Mouse (Mus musculus) embryonic facial prominence, embryonic 13.5 days (tissue): ENCODE data around the gene Adamtsl3. TPM values are rescaled to one million over a fixed set of nuclear protein-coding genes. Genes with fewer than 3 reads are reported as not detected.

Source experiments
- ATAC-seq: fragments of 200-750 bp; cut with Nextera tagmentation; 2 replicates; pipeline ENCODE4 v1.8.0; 2017; ENCODE audit warnings: low read depth; ENCODE audit not compliant: insufficient number of reproducible peaks, insufficient read depth, low FRiP score, low TSS enrichment
- H3K27ac ChIP-seq: fragments of 300-500 bp; sonication (generic); 2 replicates; pipeline ENCODE4 v1.5.1; 2015; ENCODE audit warnings: moderate library complexity, mild to moderate bottlenecking, inconsistent platforms
- H3K27me3 ChIP-seq: fragments of 300-500 bp; sonication (generic); 2 replicates; pipeline ENCODE4 v1.6.1; 2015; ENCODE audit warnings: mild to moderate bottlenecking, inconsistent platforms
- H3K36me3 ChIP-seq: fragments of 300-500 bp; sonication (generic); 2 replicates; pipeline ENCODE4 v1.6.1; 2015; ENCODE audit warnings: mild to moderate bottlenecking, inconsistent platforms
- H3K4me1 ChIP-seq: fragments of 300-500 bp; sonication (generic); 2 replicates; pipeline ENCODE4 v1.6.1; 2015; ENCODE audit warnings: inconsistent platforms
- H3K4me2 ChIP-seq: fragments of 300-500 bp; sonication (generic); 2 replicates; pipeline ENCODE4 v1.6.1; 2015; ENCODE audit warnings: moderate library complexity, mild to moderate bottlenecking, inconsistent platforms
- H3K4me3 ChIP-seq: fragments of 300-500 bp; sonication (generic); 2 replicates; pipeline ENCODE4 v1.5.1; 2015; ENCODE audit warnings: mild to moderate bottlenecking, inconsistent platforms
- H3K9ac ChIP-seq: fragments of 300-500 bp; sonication (generic); 2 replicates; pipeline ENCODE4 v1.6.1; 2015; ENCODE audit warnings: mild to moderate bottlenecking, inconsistent platforms
- H3K9me3 ChIP-seq: fragments of 300-500 bp; sonication (generic); 2 replicates; pipeline ENCODE4 v1.6.1; 2016; ENCODE audit warnings: inconsistent platforms
- WGBS: fragments of 180-500 bp; shearing (Covaris S2); methylation state at CpG from one replicate; pipeline ENCODE4 v1.1.7; 2015; ENCODE audit warnings: mixed read lengths; 5-methylcytosine and 5-hydroxymethylcytosine counted together
- polyA plus RNA-seq: library from polyadenylated mRNA; unstranded; fragments of >200 nt; fragmentation: Nextera tagmentation; extraction: Ambion mirVana; gene quantifications from 2 replicates; pipeline ENCODE4 v1.2.1, GENCODE M21; 2015

Gene Adamtsl3
- polyA plus RNA-seq, 1 experiment from 2014 or later: 3.8 TPM

DNA sequence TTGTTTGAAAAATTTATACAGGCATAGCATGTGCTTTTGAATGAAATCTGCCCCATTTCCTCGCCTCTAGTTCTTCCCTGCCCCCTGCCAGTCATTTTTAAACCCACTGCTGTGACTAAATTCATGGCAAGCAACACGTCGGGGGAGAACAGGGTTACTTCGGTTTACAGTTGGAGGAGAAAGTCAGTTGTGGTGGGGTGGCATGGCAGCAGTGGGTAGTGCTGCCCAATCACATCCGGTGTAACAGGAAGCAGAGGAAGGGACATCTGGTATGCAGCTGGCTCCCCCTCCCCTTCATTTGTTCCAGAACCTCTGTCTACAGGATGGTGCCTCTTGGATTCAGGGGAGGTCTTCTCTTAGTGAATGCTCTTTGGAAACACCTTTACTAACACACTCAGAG is 25.6 kb downstream of the Adamtsl3 start:
- 65% methylated on average over 5 of the region's 5 CpGs for WGBS
- no peaks in the 10 kb centered on the region for H3K36me3 ChIP-seq
- no peaks in the 10 kb centered on the region for H3K27me3 ChIP-seq
- H3K4me2 ChIP-seq: no peak overlapping the region
- no peak for ATAC-seq
- no peak overlapping the region for H3K9ac ChIP-seq
- H3K4me3 ChIP-seq: no peak overlapping the region
- no peak overlapping the region for H3K27ac ChIP-seq
- H3K4me1 ChIP-seq: peaks cover 32% of the 10 kb centered on the region
- no peaks in the 10 kb centered on the region for H3K9me3 ChIP-seq

DNA sequence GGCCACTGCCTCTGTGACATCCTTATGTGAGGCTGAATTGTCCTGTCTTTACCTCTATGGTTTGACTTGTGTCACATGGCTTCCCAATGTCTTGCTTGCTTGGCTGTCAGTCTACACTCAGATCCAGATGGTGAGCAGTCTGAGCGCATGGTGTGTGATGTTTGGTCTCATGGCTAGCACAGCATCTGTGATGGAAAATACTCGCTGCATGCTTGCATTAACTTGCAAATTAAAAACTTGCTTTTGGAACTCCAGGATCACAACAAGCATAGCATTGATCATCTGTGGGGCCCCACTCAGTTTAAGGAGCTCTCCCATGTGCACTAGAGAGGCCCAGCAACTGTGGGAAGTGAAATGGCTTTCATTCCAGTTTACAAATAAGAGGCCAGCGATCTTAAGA is 29.1 kb downstream of the Adamtsl3 start:
- H3K4me3 ChIP-seq: no peak overlapping the region
- no peaks in the 10 kb centered on the region for H3K36me3 ChIP-seq
- H3K4me2 ChIP-seq: no peak overlapping the region
- H3K9me3 ChIP-seq: no peaks in the 10 kb centered on the region
- peak overlapping the region; percentile 41; the same call in 1 of the 2 replicates for H3K27ac ChIP-seq
- ATAC-seq: no peak
- H3K9ac ChIP-seq: no peak overlapping the region
- peaks cover 39% of the 10 kb centered on the region for H3K4me1 ChIP-seq
- H3K27me3 ChIP-seq: no peaks in the 10 kb centered on the region
- 49% methylated on average over 3 of the region's 3 CpGs for WGBS

- Histone ChIP-seq H3K36me3 (no peaks in the 10 kb centered on the region), H3K9ac (no peak overlapping the region), H3K4me3 (no peak overlapping the region), H3K9me3 (no peaks in the 10 kb centered on the region), H3K27ac (0 out of 2 replicates have a peak overlapping the region, but pooled peaks have one; percentile 1), H3K4me2 (no peak overlapping the region), H3K4me1 (peaks cover 29% of the 10 kb centered on the region), H3K27me3 (no peaks in the 10 kb centered on the region)
- WGBS: 34% methylated on average over 4 of the region's 4 CpGs
- no peak for ATAC-seq
These were observed 30.6 kb downstream of the Adamtsl3 start for GRCm38 (mm10) chr7:82366056-82366455.

GRCm38 (mm10) chr7:82366471-82366870 is 31.0 kb downstream of the Adamtsl3 start:
- H3K9ac ChIP-seq: no peak overlapping the region
- peaks cover 27% of the 10 kb centered on the region for H3K4me1 ChIP-seq
- no peaks in the 10 kb centered on the region for H3K27me3 ChIP-seq
- H3K9me3 ChIP-seq: no peaks in the 10 kb centered on the region
- ATAC-seq: no peak
- no peak overlapping the region for H3K4me2 ChIP-seq
- H3K36me3 ChIP-seq: no peaks in the 10 kb centered on the region
- WGBS: 77% methylated on average over 5 of the region's 5 CpGs
- H3K27ac ChIP-seq: no peak overlapping the region
- no peak overlapping the region for H3K4me3 ChIP-seq

- 11% methylated on average over 2 of the region's 2 CpGs for WGBS
- Histone ChIP-seq H3K9ac (no peak overlapping the region), H3K9me3 (no peaks in the 10 kb centered on the region), H3K4me3 (no peak overlapping the region), H3K36me3 (no peaks in the 10 kb centered on the region), H3K27ac (peak overlapping the region; percentile 44; the same call in 1 of the 2 replicates), H3K4me2 (no peak overlapping the region), H3K4me1 (peaks cover 27% of the 10 kb centered on the region), H3K27me3 (no peaks in the 10 kb centered on the region)
- ATAC-seq: no peak
These were observed 32.6 kb downstream of the Adamtsl3 start for GRCm38 (mm10) chr7:82368047-82368446.

GRCm38 (mm10) chr7:82370132-82370531 is 34.6 kb downstream of the Adamtsl3 start:
- Histone ChIP-seq H3K4me2 (no peak overlapping the region), H3K36me3 (no peaks in the 10 kb centered on the region), H3K27ac (no peak overlapping the region), H3K9me3 (no peaks in the 10 kb centered on the region), H3K9ac (no peak overlapping the region), H3K4me3 (no peak overlapping the region), H3K4me1 (peaks cover 16% of the 10 kb centered on the region), H3K27me3 (no peaks in the 10 kb centered on the region)
- WGBS: 79% methylated on average over 8 of the region's 8 CpGs
- no peak for ATAC-seq

DNA sequence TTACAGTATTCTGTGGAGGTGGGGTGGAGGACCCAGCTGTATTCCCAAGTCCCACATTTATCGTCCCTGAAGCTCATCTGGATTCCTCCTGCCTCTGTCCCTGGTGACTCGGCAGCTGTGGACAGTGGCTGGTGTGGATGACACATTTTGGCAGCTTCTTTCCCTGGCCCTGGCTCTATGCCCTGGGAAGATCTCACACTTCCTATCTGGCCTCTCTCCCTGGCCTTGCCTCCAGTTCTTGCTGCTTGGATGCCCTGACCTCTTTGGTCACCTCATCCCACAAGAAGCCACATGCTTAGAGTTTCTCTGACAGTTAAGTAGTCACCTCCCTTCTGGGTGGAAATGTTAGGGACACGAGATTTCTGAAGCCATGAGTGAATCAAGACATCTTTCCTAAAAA is 35.9 kb downstream of the Adamtsl3 start:
- Histone ChIP-seq H3K36me3 (no peaks in the 10 kb centered on the region), H3K4me1 (peaks cover 9% of the 10 kb centered on the region), H3K27ac (no peak overlapping the region), H3K4me2 (no peak overlapping the region), H3K4me3 (no peak overlapping the region), H3K9ac (no peak overlapping the region), H3K27me3 (no peaks in the 10 kb centered on the region), H3K9me3 (no peaks in the 10 kb centered on the region)
- ATAC-seq: no peak
- WGBS: 78% methylated on average over 3 of the region's 3 CpGs

DNA sequence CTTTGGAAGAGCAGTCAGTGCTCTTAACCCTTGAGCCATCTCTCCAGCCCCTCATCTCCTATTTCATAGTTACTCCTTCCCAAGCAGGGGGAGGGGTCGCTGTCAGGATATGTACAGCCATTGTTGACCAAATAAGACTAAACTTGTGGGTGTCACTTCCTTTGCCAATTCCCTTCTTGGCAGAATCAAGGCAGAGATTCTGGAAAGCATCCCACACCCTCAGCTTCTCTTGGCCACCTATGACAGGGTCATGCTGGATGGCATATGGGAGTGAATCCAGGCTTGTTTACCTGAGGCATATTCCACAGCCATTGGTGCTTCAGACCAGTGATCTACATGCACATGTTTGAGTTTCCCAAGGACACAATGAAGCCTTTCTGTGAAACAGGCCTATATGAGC is 42.8 kb downstream of the Adamtsl3 start:
- no peaks in the 10 kb centered on the region for H3K4me1 ChIP-seq
- no peak for ATAC-seq
- no peaks in the 10 kb centered on the region for H3K9me3 ChIP-seq
- no peaks in the 10 kb centered on the region for H3K36me3 ChIP-seq
- H3K4me2 ChIP-seq: no peak overlapping the region
- H3K9ac ChIP-seq: no peak overlapping the region
- no peaks in the 10 kb centered on the region for H3K27me3 ChIP-seq
- no peak overlapping the region for H3K27ac ChIP-seq
- no peak overlapping the region for H3K4me3 ChIP-seq
- 74% methylated on average over 1 of the region's 1 CpGs for WGBS

DNA sequence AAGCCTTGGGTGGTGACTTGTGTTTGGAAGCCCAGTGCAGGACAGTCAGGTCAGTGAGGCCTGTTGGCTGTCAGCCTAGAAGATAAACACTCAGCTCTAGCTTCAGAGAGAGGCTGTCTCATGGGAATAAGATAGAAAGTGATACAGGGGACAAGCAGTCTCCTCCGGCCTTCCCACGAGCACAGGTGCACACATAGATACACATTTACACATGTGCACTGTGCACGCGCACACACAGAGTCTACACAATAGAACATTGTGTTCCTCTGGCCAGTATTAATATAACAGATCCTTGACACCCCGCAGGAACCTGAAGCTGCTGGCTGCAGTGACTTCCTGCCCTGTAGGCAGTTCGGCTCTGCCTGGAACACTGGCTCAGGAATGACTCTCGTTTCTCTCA is 44.3 kb downstream of the Adamtsl3 start:
- ATAC-seq: no peak
- WGBS: 60% methylated on average over 7 of the region's 7 CpGs
- no peaks in the 10 kb centered on the region for H3K9me3 ChIP-seq
- H3K4me2 ChIP-seq: no peak overlapping the region
- no peak overlapping the region for H3K9ac ChIP-seq
- H3K4me3 ChIP-seq: no peak overlapping the region
- no peaks in the 10 kb centered on the region for H3K36me3 ChIP-seq
- no peaks in the 10 kb centered on the region for H3K27me3 ChIP-seq
- no peaks in the 10 kb centered on the region for H3K4me1 ChIP-seq
- H3K27ac ChIP-seq: no peak overlapping the region

- ATAC-seq: no peak
- Histone ChIP-seq H3K27ac (no peak overlapping the region), H3K9ac (no peak overlapping the region), H3K4me3 (no peak overlapping the region), H3K9me3 (no peaks in the 10 kb centered on the region), H3K36me3 (no peaks in the 10 kb centered on the region), H3K4me1 (no peaks in the 10 kb centered on the region; the same call in 1 of the 2 replicates), H3K27me3 (no peaks in the 10 kb centered on the region), H3K4me2 (no peak overlapping the region)
- WGBS: 54% methylated on average over 4 of the region's 4 CpGs
These were observed 47.5 kb downstream of the Adamtsl3 start for GRCm38 (mm10) chr7:82382843-82383535.

DNA sequence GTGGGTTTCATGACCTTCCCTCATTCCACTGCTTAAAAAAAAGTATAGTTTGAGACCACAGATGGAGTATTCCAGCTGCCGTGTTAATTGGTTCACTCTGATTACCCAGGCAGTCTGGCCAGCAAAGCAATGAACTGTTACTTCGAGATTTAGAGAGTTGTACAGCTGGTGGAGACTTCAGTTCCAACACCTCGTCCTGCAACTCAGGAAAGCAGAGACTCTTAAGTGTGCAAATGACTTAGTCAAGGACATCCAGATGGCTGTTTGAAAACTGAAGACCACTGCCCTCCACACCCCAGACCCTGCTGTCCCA is 48.0 kb downstream of the Adamtsl3 start:
- H3K27ac ChIP-seq: no peak overlapping the region
- H3K9ac ChIP-seq: no peak overlapping the region
- WGBS: 60% methylated on average over 3 of the region's 3 CpGs
- H3K4me1 ChIP-seq: no peaks in the 10 kb centered on the region; the same call in 1 of the 2 replicates
- no peaks in the 10 kb centered on the region for H3K36me3 ChIP-seq
- H3K27me3 ChIP-seq: no peaks in the 10 kb centered on the region
- no peak overlapping the region for H3K4me2 ChIP-seq
- H3K4me3 ChIP-seq: no peak overlapping the region
- no peaks in the 10 kb centered on the region for H3K9me3 ChIP-seq
- ATAC-seq: no peak

DNA sequence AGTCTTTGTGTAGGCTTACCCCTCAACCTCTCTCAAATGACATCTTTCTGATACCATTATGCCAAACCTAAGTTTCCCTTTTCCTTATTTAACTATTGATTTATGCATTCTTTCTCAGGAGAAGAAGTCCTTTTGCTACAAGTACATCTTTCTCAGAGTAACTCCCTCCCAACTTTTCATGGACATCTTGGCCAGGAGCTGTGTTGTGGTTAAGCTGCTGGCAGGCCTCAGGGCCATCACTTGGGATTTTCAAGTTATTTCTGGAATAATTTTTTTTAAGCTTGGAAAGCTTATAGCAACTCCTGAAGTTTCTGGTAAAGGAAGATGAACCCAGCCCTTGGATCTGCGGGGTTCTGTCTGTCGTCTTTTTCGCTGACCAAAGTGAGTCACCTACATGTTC is 51.6 kb downstream of the Adamtsl3 start:
- H3K27me3 ChIP-seq: no peaks in the 10 kb centered on the region
- no peak for ATAC-seq
- H3K36me3 ChIP-seq: no peaks in the 10 kb centered on the region
- H3K9me3 ChIP-seq: 0 out of 2 replicates have a peak, but pooled peaks cover 5% of the 10 kb centered on the region
- no peak overlapping the region for H3K9ac ChIP-seq
- no peaks in the 10 kb centered on the region; the same call in 1 of the 2 replicates for H3K4me1 ChIP-seq
- 90% methylated on average over 3 of the region's 3 CpGs for WGBS
- H3K27ac ChIP-seq: no peak overlapping the region
- no peak overlapping the region for H3K4me2 ChIP-seq
- H3K4me3 ChIP-seq: no peak overlapping the region
